Mouse (Mus musculus) lung, adult 2 months (tissue): ENCODE measurements around the gene Hirip3. TPM values are rescaled to one million over a fixed set of nuclear protein-coding genes. Genes with fewer than 3 reads are reported as not detected.

Source experiments
- DNase-seq: peaks from one replicate; pipeline ENCODE4 v3.0.0; 2022
- H3K4me1 ChIP-seq: fragments of 200-500 bp; 2 replicates; pipeline ENCODE4 v1.6.1; 2011; ENCODE audit warnings: low read length; ENCODE audit not compliant: control insufficient read depth, insufficient read depth
- H3K4me3 ChIP-seq: fragments of 200-500 bp; replicated peaks from 2 replicates; pipeline ENCODE3; 2011; ENCODE audit warnings: low read depth, mild to moderate bottlenecking, control low read depth, low read length; ENCODE audit errors: extremely low read depth
- CTCF ChIP-seq: fragments of 200-500 bp; IDR thresholded peaks from 2 replicates; pipeline ENCODE4 v1.5.1; 2011; ENCODE audit warnings: mild to moderate bottlenecking, low read length, control low read depth; ENCODE audit not compliant: insufficient read depth
- POLR2A ChIP-seq: fragments of 200-500 bp; IDR thresholded peaks from 2 replicates; pipeline ENCODE4 v1.6.1; 2011; ENCODE audit warnings: low read depth, mild to moderate bottlenecking, control low read depth, low read length, borderline replicate concordance; ENCODE audit errors: extremely low read depth
- WGBS: fragments of 180-500 bp; shearing (Covaris S2); methylation state at CpG from one replicate; pipeline ENCODE4 v1.1.7; 2018; 5-methylcytosine and 5-hydroxymethylcytosine counted together
- polyA plus RNA-seq: library from polyadenylated mRNA; depleted of rRNA; stranded (reverse); fragments of >200 nt; gene quantifications from 2 replicates; pipeline ENCODE4 v1.2.3, GENCODE M21; 2012

Gene Hirip3
- polyA plus RNA-seq, 1 experiment: 7.5 TPM

DNA sequence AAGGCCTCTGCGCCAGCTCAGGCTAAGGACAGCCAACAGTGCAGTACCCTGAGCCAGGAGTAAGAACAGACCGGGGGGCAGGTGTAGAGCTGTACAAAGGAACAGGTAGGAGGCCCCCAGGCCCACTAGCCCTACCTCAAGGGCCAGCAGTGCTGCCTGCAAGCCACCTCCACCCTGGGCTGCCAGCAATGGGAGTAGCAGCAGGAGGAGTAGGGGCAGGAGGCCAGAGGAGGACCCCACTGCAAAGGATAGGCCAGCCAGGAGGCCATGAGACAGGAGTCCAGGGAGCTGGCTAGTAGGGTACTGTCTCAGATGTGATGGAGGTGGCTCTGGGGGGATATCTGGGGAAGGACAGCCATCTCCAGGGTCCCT is 8.7 kb downstream of the Hirip3 start:
- H3K4me3 ChIP-seq: no peak overlapping the region
- WGBS: 87% methylated on average over 2 of the region's 2 CpGs
- TF ChIP-seq CTCF (no peak), POLR2A (no peak)
- no peak for DNase-seq
- H3K4me1 ChIP-seq: peaks cover 4% of the 10 kb centered on the region; the same call in 1 of the 2 replicates

- DNase-seq: no peak
- no peak overlapping the region for H3K4me3 ChIP-seq
- H3K4me1 ChIP-seq: peaks cover 17% of the 10 kb centered on the region
- TF ChIP-seq POLR2A (no peak), CTCF (no peak)
- WGBS: 100% methylated on average over 1 of the region's 1 CpGs
Measured at GRCm38 (mm10) chr7:126877239-126877638, 15.5 kb downstream of the Hirip3 start.

DNA sequence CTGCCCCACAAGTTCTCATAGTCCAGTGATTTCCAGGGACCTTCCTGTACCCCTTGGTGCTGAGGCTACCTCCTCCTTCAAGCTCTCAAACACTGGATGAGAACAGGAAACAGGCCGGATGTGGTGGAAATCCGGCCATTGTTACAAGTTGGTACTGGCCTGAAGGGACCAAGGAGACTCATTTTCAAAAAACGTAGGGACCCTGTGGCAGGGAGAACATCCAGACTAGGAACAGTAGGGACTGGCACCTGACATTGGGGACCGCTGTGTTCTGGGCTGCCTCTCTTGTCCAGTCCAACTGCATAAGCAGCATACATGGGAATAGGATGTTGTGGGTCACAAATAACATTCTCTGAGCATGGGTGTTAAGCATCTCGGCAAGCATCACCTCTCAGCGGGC is 19.3 kb downstream of the Hirip3 start:
- H3K4me3 ChIP-seq: peak overlapping the region; percentile 36
- DNase-seq: no peak
- H3K4me1 ChIP-seq: peaks cover 20% of the 10 kb centered on the region
- WGBS: 45% methylated on average over 6 of the region's 6 CpGs
- TF ChIP-seq POLR2A (peak; percentile 62; the same call in 1 of the 2 replicates), CTCF (no peak)

DNA sequence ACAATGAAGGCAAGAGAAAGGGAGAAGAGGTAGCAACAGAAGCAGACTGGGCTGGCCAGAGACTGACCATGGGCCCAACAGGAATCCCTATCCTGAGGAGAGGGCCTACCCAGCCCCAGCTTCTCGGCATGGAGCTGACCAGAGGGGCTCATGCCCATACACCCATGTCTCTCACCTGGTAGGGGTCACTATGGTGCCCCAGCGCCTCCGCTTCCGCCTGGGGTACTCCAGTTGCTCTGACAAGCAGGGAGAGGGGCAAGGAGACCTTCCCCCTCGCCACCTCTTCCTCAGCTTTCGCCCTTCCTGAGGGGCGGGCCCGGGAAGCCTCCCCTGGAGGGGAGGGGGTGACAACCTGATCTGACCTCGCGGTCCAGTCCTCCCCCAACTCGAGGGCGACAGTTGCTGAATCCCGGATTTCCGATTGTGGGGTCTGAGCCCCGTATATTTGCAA is 22.0 kb downstream of the Hirip3 start:
- TF ChIP-seq POLR2A (peak; percentile 6; the same call in 1 of the 2 replicates), CTCF (no peak)
- peaks cover 18% of the 10 kb centered on the region for H3K4me1 ChIP-seq
- no peak for DNase-seq
- peak overlapping the region; percentile 85 for H3K4me3 ChIP-seq
- 0% methylated on average over 15 of the region's 15 CpGs for WGBS

- WGBS: 1% methylated on average over 56 of the region's 56 CpGs
- H3K4me3 ChIP-seq: peak within 1 kb of the TSS; percentile 85
- peaks cover 23% of the 10 kb centered on the region for H3K4me1 ChIP-seq
- peak; percentile 96 for DNase-seq
- TF ChIP-seq POLR2A (peak; percentile 99), CTCF (no peak)
Measured at GRCm38 (mm10) chr7:126884286-126885164, 22.8 kb downstream of the Hirip3 start, which contains the start of gene Taok2. TSS of gene Taok2 (minus strand) at chr7:126884703.

DNA sequence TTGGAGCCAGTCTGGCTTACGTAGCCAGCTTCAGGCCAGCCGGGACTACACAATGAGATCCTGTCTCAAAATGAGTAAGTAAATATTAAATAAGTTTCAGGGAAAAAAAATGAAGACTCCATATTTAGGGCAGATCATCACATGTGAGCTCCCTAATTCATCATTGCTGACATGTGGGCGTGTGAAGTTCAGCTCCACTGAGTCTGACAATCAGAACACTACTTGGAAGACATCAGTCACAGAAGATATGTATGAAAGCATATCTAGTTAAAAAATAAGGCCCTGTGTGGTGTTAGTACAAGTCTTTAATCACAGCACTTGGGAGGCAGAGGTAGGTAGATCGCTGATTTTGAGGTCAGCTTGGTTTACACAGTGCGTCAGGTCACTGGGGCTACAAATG is 25.5 kb downstream of the Hirip3 start:
- TF ChIP-seq CTCF (no peak), POLR2A (no peak)
- H3K4me3 ChIP-seq: no peak overlapping the region
- WGBS: 72% methylated on average over 5 of the region's 5 CpGs
- H3K4me1 ChIP-seq: peaks cover 13% of the 10 kb centered on the region
- DNase-seq: no peak

DNA sequence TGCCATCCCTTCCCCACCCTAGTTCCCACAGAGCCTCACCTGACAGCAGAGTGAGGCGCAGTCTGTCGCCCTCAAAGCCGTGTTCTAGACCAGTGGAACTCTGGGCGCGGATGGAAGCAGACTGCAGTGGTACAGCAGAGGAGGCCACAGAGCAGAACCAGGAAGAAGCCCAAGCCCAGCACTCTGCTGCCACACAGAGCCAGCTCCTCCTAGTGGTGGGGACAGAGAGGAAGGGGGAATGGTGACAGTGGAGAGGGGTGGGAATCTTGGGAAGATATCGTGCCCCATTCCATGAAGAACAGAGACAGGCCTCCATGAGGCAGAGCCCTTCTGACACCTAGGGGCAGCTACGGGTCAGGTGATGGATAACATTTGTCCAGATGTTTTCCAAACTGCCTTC is 27.1 kb downstream of the Hirip3 start:
- no peak for DNase-seq
- Histone ChIP-seq H3K4me3 (no peak overlapping the region), H3K4me1 (peaks cover 13% of the 10 kb centered on the region)
- TF ChIP-seq POLR2A: no peak
- peak; percentile 80 for TF ChIP-seq CTCF
- 48% methylated on average over 7 of the region's 7 CpGs for WGBS

GRCm38 (mm10) chr7:126896912-126897311 is 35.1 kb downstream of the Hirip3 start:
- TF ChIP-seq CTCF (no peak), POLR2A (no peak)
- no peak for DNase-seq
- WGBS: 83% methylated on average over 5 of the region's 5 CpGs
- Histone ChIP-seq H3K4me1 (peaks cover 11% of the 10 kb centered on the region), H3K4me3 (no peak overlapping the region)

GRCm38 (mm10) chr7:126897390-126898101 is 35.8 kb downstream of the Hirip3 start:
- H3K4me1 ChIP-seq: peaks cover 11% of the 10 kb centered on the region
- peak; percentile 40 for DNase-seq
- WGBS: 6% methylated on average over 16 of the region's 16 CpGs
- peak overlapping the region; percentile 80 for H3K4me3 ChIP-seq
- TF ChIP-seq POLR2A (no peak), CTCF (no peak)
